Mouse (Mus musculus) stomach, postnatal 0 days (tissue): ENCODE data around the gene Rhbdl1.

Source experiments
- CTCF ChIP-seq: IDR thresholded peaks from 2 replicates; pipeline ENCODE4 v1.5.1; 2016; ENCODE audit warnings: antibody characterized with exemption, low read depth, mild to moderate bottlenecking, moderate library complexity
- EP300 ChIP-seq: optimal IDR thresholded peaks from 2 replicates; pipeline ENCODE3; 2016; ENCODE audit warnings: antibody characterized with exemption

GRCm38 (mm10) chr17:25886806-25887205, 49.7 kb upstream of the Rhbdl1 start:
- TF ChIP-seq CTCF (no peak), EP300 (no peak)
